Comparison of ENCODE assay signal across 18 mouse cellular contexts in genomic region chr2:17301379-17301778, GRCm38 (mm10).
DNase-seq lines count a peak whose midpoint lies in the region; TF ChIP-seq lines count a peak whose summit lies in the region.
"Had no signal": no experiment of that assay in that cellular context is flagged by ENCODE, and none has a peak within 500 bp of the region (broad histone marks: within the 10 kb centered on the region; RNA-seq: fewer than 3 reads in every experiment).

No protein-coding gene starts in this region.

- TF ChIP-seq CTCF in gastrocnemius, adult 2 months (IDR thresholded peaks at IDR 0.05) = no peak

- DNase-seq in gastrocnemius, adult 2 months = peak; percentile 22
- DNase-seq in gastrocnemius, postnatal 14 days = no peak
- DNase-seq in lung, postnatal 10 days = peak; percentile 19
- DNase-seq in lung, postnatal 14 days = no peak
- DNase-seq in lung, postnatal 36 days = peak; percentile 16
- DNase-seq in thymus, postnatal 4 days = no peak
- DNase-seq: adrenal gland, adult 2 months; adrenal gland, postnatal 14 days; cerebellum, adult 11 months; cerebellum, adult 2 months; cerebellum, adult 9-11 months; cerebellum, postnatal 25 days; forebrain, postnatal 0 days; gastrocnemius, postnatal 10 days had no signal

- peak overlapping the region; percentile 62 for H3K27ac ChIP-seq in gastrocnemius, adult 2 months
- H3K27ac ChIP-seq: embryonic facial prominence, embryonic 12.5 days; embryonic facial prominence, embryonic 15.5 days; hindbrain, embryonic 12.5 days; hindbrain, embryonic 15.5 days had no signal

- no peak overlapping the region for H3K4me3 ChIP-seq in gastrocnemius, adult 2 months
- H3K4me3 ChIP-seq: embryonic facial prominence, embryonic 12.5 days; embryonic facial prominence, embryonic 15.5 days; hindbrain, embryonic 12.5 days; hindbrain, embryonic 15.5 days had no signal

- intact Hi-C loops in gastrocnemius, adult 2 months (cut with DNase I) = no loop called here
- intact Hi-C loops in gastrocnemius, postnatal 14 days (cut with DNase I; ENCODE audit: low total_unique reads) = no loop called here

Comparison
In these comparisons a context has a peak if more than half of its experiments do, and no peak if none do; other contexts are left out.
1. DNase-seq: peak in gastrocnemius, adult 2 months (single experiment), lung, postnatal 10 days (single experiment) and lung, postnatal 36 days (single experiment); none in gastrocnemius, postnatal 14 days (single experiment), lung, postnatal 14 days (single experiment) and thymus, postnatal 4 days (single experiment).